Mouse (Mus musculus) left cerebral cortex, adult 8-10 months (tissue): ENCODE measurements around the gene Hist1h2ah. TPM values are rescaled to one million over a fixed set of nuclear protein-coding genes. Genes with fewer than 3 reads are reported as not detected.

Experiments
- DNase-seq, 2 experiments: peaks; one replicate each; pipeline ENCODE4 v3.0.0; 2022; ENCODE audit warnings: low spot score in 2 of 2
- total RNA-seq, 4 experiments: library from RNA; stranded (reverse); gene quantifications; 2 replicates each; pipeline ENCODE4 v1.2.4; 2022

Gene Hist1h2ah
- total RNA-seq, 4 experiments from 2014 or later: 15.3 to 27.1 (median 22.8) TPM; not detected in 1

DNA sequence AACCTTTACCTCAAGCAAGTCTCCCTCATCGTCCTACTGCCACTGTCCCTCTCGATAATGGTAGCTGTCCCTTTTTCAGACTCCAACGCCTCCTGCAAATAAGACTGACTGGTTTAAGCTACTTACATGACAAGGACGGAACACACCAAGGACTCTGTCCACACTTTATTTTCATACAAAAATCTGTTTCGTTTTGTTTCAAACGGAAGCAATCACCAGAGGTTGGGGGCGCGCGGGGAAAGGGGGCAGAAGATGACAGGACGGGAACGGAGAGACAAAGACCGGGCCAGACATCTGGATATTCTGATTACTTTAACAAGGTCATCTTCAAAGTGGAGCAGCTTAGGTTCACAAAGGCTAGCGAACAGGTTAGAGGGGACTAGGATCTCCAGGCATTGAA is 21.7 kb downstream of the Hist1h2ah start:
- no peak for DNase-seq

DNA sequence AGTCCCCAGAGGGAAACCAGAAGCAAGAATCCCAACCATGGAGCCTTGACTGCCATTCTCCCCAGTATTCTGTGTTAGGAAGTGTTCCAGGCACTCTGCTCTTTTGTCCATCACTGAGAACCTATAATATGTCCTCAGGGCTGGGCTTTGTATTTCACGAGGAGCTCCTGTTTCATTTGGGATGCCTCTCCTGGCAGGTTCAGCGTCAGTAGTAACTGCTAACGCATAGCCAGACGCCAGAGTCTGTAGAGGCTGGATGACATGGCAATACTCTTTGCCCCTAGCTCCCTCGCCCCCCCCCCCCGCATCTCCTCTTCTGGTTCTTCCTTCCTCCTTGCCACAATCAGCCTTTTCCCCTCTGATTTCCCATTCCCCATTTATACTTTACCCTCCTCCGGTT is 25.7 kb downstream of the Hist1h2ah start, which contains the start of gene Prss16:
Prss16 (minus strand) TSS at position 101 of the 400 bp plus-strand sequence.
- DNase-seq: no peak

DNA sequence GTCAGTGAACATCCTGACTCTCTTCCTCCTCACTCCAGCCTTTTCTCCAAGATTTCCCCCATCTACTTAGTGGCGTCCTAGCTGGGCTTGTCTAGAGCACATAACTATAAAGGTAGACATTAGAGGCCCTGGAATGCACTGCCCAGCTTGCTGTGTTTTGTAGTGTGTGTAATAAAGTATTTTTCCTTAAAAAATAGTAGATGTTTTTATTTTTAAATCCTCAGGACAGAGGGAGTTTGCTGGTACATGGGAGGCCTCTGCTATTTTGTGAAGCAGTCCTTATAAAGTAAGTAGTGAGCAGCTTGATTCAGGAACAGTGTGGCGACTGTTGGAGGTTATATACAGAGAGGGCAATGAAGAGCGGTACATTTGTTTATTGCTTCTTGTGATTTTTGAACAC is 26.7 kb downstream of the Hist1h2ah start:
- DNase-seq: no peak

DNA sequence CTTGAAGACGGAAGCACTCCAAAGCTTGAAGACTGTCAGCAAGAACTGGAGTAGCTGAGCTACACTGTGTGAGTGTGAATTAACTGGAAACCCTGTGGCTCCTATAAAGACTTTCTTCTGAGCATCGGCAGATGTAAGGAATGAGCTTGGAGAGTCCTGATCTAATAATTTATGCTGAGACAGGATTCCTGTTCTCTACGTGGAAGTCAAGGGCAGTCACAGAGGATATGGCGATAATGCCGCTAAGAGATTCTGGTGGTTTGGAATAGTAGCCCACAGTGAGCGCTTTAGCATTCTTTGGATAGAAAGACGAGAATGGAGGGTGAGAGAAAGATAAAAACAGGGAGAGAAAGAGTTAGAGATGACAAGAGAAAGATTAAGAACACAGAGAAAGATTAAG is 27.5 kb downstream of the Hist1h2ah start:
- DNase-seq: no peak

DNA sequence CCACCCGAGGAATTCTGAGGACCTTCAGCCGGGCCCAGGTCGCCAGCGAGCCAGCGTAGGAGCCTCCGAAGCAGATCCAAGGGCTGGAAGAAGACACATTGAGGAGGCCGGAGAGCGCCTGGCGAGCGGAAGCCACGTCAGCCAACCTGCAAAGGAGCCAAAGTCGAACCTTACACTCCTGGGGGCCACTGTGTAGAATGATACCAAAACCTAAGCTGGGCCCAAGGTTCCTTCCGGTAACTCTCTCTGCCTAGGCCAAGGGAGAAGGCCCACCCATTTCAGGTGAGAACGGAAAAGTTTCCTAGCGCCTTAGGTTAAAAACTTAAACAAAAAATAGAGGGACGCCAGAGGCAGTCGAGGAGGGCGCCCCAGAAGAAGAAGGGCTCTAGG is 28.3 kb downstream of the Hist1h2ah start:
- no peak for DNase-seq

DNA sequence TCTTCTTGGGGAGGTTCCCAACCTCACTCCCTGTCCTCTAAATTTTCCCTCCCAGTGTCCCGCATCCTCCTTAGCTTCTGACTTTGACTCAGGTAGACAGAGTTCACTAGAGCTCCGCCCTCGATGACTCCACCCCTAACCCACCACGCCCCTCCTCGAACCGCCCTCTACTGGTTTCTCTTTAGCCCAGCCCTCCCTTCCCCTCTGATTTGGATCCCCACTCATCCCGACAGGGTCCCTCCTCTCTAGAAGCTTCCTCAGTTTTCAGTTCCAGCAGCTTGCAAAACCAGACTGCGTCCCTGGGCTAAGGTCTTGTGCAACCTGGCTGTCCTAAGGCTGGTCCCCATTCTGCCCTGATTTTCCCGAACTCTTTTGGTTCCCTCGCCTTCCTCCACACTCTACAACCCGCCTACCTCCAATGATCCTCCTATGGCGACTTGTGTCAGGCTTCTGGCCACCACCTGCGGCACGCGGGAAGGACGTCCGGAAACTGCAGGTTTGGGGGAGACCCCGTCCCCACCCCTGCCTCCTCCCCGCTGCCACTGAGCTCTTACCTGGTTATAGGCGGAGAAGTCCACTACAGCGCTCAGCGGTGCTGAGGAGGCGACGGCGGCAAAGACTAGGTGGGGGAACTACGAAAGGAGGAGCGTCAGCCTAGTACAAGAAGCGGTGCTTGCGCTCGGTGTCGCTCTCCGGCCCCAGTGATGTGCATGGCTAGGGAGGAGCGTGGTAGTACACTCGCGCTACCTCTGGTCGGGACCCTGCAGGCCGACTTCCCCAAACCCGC is 28.8 kb downstream of the Hist1h2ah start:
- DNase-seq: no peak

DNA sequence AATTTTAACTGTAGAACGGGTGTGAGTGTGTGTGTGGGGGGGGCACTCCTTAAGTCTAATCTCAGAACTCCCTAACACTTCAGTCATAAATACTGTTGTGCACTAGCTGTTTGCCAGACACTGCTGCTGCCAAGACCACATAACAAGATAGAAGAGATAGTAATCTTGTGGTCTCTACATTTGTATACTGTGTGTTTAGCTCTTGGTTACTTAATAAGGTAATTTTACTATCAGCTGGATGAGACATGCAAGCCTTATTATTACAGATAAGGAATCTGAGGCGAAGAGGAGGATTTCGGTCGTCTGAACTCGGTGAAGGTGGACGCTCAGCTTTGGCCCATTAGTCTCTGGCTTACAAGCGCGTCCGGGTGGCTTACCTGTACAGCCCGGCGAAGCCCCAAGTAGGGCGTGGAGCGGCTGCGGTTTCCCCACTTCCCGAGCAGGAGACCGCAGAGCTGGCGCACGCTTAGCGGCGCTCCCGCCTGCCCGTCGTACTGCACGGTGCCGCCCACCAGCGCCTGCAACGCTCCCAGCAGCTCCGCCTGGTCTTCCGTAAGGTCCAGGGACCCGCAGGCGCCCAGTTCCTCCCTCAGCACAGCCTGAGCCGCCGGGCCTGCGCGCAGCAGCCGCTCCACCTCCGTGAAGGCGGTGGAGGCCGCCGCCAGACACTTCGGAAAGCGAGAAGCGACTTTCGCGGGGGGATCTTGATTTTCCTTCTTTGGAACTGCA is 29.6 kb downstream of the Hist1h2ah start:
- DNase-seq: no peak

DNA sequence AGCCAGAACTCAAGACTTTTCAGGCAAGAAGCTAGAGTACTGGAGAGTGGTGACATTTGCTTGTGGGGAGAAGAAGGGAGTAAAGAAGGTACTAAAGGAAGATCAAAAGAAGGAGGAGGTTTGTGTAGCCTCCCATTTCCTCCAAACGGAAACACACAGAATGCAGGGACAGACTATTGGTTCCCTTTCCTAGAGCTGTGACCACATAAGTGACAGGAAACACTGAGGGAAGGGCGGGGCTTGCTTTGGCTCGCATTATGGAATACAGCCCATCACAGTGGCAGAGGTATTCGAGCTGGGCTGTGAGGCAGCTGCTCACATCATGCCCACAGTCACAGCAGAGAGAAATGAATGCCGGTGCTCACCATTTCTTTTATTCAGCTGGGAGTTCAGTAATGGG is 33.5 kb downstream of the Hist1h2ah start:
- DNase-seq: no peak

DNA sequence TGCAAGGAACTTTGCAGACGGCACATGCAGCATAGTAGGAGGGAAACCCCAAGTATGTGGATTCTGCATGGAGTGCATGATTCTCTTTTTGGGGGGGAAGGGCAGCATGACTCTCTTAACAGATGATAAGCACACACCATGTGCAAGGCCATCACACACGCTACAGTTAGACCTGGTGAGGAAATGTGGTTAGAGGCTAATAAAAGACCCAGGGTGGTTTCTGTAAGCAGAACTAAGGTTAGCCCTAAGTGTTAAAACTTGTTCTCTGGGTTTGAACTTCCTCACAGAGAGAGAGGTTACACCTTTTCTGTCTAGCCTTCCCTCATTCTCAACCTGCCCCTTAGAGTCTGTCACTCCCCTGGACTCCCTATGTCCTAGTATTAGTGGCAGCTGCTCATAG is 34.0 kb downstream of the Hist1h2ah start:
- DNase-seq: no peak

DNA sequence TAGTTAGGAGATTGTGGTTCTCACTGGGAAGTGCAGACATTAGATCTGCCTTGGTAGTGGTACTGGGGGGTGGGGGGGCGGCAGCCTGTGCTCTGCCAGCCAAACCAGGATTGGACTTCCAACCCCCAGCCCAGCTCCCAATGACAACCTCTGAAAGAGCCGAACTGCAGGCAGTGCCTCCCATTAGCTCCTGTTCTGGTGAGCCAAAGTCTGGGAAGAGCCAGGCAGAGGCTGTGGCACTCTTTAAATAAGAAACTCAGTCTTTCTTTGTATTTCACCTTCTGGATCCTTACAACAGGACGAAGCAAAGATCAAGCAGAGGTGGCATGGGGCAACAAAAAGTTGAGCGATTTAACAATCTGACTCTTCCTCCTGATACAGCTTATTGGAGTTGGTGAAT is 36.2 kb downstream of the Hist1h2ah start:
- DNase-seq: no peak

DNA sequence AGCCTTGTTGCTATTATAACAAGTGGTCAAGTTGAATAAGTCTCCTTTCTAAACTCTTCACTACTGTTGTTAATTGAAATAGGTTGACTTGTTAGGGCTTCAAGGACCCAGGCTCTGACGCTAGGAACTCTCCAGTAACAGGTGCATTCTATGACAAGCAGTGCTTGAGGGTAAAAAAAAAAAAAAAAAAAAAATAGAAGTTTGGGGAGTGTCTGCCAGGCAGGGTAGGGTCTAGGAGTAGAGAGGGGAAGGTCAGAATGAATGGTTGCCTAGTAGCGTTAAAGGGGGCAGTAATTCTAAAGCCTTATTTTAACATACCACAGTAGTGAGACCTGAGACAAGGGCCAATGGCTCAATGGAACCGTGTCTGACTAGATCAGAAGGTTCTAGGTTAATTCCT is 37.0 kb downstream of the Hist1h2ah start:
- DNase-seq: no peak

DNA sequence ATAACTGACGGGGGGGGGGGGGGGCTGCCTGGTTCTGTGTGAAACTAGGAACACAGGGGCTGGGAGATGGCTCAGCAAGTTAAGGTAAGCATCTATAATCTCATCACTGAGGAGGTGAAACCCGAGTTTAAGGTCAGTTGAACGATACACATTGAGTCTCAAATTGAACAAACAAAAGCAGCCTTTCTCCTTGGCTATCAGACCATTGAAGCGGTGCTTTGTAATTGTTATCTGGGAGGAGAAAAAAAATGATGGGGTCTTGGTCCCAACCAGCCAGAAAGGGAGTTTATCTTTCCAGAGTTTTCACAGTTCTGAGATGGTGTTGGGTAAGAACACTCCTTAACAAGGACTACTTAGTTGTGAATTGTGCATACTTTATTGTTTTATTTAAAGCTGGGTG is 37.5 kb downstream of the Hist1h2ah start:
- no peak for DNase-seq

DNA sequence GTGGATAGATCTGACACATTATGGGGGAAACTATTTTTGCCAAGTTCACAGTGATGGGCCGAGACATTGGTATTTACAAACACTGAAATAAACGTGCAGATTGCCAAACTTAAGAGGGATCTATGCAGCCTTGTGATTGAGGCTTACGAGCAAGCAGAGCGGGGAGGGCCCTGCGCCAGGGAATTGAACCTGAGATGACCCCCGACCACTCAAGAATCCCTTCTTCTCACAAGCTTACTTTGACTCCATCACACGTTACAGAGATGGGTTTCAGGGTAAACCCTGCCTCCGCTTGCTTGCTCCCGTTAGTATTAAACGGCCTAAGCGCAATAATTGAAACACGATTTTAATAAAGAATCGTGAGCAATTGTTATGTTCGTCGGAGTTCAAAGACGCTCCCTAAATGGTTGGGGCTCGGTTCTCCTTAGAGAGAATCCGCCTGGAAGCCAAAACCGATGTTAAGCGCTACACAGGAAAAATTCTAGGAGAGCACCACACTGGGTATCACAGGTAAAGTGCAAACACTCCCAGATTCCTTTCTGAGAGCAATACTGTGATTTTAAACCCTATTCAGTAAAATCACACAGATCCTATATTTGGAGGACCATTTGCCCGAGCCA is 38.1 kb downstream of the Hist1h2ah start:
- no peak for DNase-seq

DNA sequence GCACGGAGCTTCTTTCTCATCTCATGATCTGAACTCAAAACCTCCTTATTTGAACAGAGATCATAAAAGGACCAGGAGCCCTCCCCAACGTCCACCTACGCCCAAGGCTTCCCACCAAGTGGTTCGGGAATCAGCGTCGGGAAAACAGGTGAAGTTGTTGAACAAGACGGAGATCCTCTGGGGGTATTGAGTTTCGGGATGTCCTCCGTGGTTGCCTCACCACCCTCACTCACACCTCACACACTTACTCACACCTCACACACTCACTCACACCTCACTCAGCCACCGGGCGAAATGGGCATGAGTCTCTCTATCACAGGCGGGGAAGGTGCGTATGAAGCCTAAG is 38.6 kb downstream of the Hist1h2ah start:
- DNase-seq: no peak

DNA sequence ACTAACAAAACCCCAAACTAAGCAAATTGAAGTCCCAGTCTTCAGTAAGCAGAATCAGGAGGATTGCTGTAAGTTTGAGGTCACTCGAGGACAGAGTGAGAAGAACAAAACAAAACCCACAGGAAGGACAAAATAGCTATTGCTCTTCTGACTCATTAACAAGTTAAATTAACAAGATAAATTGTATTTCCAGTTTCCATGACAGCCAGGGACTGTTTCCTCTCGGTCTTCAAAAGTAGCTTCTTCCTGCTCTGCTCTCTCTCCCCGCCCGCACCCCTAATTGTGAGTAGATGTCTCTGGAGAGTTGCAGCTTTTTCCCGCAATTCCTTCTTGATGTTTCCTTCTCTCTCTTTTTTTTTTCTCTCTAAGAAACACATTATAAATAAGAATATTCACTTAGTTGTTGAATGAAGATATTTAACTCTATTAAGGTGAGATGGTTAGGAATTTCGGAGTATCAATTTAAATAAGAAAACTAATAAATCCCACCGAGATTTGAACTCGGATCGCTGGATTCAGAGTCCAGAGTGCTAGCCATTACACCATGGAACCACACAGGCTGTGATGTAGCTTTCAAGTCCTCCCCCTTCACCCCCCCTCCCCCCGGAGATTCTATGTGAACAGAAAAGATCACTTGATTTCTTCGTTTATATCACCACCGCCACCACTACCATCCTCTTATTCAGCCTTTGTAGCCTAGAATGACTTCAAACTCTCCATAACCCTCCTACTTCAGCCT is 39.1 kb downstream of the Hist1h2ah start:
- no peak for DNase-seq

DNA sequence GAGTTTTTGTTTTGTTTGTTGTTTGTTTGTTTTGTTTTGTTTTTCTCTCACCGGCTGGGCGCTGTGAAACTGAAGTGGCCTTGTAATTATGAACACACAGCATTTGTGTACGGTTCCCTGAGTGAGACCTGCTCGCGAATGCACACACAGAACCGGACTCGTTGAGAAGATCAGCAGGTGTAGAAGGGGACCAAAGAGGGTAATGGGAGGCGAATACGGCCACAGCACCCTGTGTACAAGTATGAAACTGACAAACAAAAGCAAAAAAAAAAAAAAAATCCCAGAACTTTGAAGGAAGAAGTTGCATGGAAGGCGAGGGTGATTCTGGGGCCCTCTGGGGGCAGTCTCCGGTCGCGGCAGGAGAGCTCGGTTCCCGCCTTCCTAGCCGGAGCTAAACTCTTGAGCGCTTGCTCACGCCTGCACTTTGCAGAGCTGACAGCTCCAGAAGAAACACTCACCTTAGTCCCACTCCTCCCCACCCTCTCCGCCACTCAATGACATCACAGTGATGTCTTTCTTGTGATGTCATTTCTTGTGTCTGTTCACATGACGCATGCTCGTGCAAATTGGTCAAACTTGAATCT is 39.9 kb downstream of the Hist1h2ah start:
- DNase-seq: no peak

DNA sequence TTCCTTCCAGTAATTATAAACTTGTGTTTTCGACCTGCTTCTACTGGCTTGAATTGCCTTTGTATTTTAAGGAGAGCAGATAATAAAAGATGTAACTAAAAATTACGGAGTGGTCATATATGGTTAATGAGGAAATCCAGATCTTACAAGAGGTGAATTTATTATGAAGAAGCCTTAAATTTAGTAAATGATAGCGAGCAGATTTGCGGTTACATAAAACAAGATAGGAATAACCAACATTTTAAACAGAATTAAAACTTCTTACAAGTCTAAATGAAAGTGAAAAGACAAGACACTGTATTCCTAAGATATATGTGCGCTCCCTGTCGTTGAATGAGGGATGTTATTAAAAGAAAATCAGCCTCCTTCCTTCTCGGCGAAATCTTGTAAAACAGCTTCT is 40.5 kb downstream of the Hist1h2ah start:
- DNase-seq: no peak

DNA sequence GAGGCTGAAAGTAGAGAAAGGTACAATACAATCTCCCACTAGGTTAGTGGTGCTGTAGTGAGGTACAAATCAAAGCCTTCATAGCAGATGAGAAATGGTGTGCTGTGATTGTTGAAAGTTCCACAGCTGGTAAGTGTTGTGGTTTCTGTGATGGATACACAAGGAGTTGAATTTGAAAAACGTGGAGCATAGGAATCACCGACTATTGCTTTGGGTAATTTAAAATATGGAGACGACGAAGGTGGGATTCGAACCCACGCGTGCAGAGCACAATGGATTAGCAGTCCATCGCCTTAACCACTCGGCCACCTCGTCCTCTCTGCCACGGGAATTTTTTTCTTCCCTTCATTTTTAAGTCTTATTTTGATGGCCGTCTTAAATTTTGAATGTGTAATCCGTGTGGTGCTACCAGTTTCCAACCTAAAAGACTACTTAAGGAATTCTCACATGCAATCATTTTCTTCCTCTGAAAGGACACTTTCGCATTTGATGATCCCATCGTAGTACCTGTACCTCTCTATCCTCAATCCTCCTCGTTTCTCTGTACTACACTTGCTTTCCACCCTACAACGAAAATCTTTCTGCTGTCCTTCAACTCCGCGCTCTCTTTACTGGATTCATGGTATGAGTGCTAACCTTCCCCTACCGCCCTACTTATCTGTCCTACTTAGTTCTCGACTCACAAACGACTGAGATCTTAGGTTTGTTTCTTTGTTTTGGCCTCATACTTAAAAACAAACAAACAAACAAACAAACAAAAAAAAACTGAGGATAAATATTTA is 41.2 kb downstream of the Hist1h2ah start:
- DNase-seq: no peak

DNA sequence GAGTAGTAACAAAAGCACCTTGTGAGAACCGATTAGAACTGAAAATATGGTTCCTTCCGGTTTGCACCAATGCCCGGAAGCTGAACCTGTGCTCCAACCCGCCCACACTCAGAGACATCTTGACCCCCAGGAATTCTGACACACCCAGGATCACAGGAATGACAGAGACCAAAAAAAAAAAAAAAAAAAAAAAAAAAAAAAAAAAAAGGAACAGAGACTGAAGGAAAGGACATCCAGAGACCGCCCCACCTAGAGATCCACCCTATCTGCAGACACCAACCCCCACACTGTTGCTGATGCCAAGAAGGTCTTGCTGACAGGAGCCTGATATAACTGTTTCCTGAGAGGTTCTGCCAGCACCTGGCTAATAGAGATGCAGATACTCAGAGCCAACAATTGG is 42.8 kb downstream of the Hist1h2ah start:
- DNase-seq: no peak
